Mouse (Mus musculus): ENCODE data around the gene Gm10061. TPM values are rescaled to one million over a fixed set of nuclear protein-coding genes. Genes with fewer than 3 reads are reported as not detected.
"Not testable (repeated sequence)": the region's sequence is repeated elsewhere in the genome, so short reads cannot be mapped to it uniquely, and the experiment has no call there.

Gene Gm10061
- polyA plus RNA-seq (2014; fragmentation: Nextera tagmentation; extraction: Ambion mirVana) = not detected in 2 replicates

DNA sequence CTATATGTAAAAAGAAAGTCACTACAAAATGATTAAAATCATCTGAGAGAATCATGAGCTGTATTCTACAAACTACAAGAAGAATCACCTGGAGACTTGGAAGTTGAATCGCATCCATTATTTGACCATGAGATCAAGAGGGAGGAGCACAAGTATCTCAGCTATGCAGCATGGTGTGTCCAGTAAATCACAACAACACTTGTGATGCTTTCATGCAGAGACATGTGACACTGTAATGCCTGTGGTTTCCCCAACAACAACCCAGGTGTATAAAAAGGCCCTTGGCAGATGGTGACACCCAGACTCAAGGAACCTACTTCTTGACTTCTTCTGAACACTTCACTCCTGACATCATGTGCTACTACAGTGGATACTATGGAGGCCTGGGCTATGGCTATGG lies at the start of gene Gm10061:
Gene Gm10061, plus strand, starts transcription at position 301 of the 400 bp plus-strand sequence.
- WGBS (ENCODE audit: insufficient replicate concordance) = 83% methylated on average over 1 of the region's 1 CpGs

DNA sequence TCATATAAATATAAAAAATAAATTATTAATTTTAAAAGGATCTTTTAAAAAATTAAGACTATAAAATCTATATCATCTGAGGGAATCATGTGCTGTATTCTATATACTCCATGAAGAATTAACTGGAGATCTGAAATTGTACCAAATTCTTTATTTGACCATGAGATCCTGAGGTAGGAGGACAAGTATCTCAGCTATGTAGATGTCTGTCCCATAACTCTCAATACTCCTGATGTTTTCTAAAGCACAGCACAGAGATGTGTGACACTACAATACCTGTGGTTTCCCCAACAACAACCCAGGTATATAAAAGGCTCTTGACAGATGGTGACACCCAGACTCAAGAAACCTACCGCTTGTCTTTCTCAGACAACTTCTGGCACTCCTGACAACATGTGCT lies 10.3 kb upstream of the Gm10061 start, which contains the start of gene Gm6358:
Gene Gm6358, plus strand, starts transcription at position 301 of the 400 bp plus-strand sequence.
- no peak for ATAC-seq (replicated peaks; ENCODE audit: insufficient number of reproducible peaks, low FRiP score, low TSS enrichment)
- H3K4me1 ChIP-seq (ENCODE audit: control insufficient read depth, insufficient read depth, low read length) = no peaks in the 10 kb centered on the region
- H3K9me3 ChIP-seq (replicated peaks; ENCODE audit: control insufficient read depth, low read length) = no peaks in the 10 kb centered on the region
- H3K36me3 ChIP-seq (ENCODE audit: control insufficient read depth, insufficient read depth, low read length) = no peaks in the 10 kb centered on the region
- 92% methylated on average over 1 of the region's 1 CpGs for WGBS (ENCODE audit: insufficient replicate concordance)
- no peak within 1 kb of the TSS for H3K27ac ChIP-seq (ENCODE audit: low read depth, low read length)
- H3K9ac ChIP-seq (ENCODE audit: low read depth, low read length) = no peak within 1 kb of the TSS
- H3K27me3 ChIP-seq (ENCODE audit: control insufficient read depth, insufficient read depth, low read length) = no peaks in the 10 kb centered on the region
- no peak within 1 kb of the TSS for H3K4me2 ChIP-seq
- no peak within 1 kb of the TSS for H3K4me3 ChIP-seq (ENCODE audit: low read depth, low read length)

More for the DNA sequence above, at the start of gene Gm10061:
- Histone ChIP-seq H3K27me3 (ENCODE audit: control insufficient read depth, insufficient read depth, low read length) (no peaks in the 10 kb centered on the region), H3K4me3 (ENCODE audit: low read depth, low read length) (no peak within 1 kb of the TSS), H3K27ac (ENCODE audit: low read depth, low read length) (no peak within 1 kb of the TSS), H3K4me1 (ENCODE audit: control insufficient read depth, insufficient read depth, low read length) (no peaks in the 10 kb centered on the region), H3K9me3 (replicated peaks; ENCODE audit: control insufficient read depth, low read length) (peaks cover 3% of the 10 kb centered on the region; the same call in 1 of the 2 replicates), H3K4me2 (no peak within 1 kb of the TSS), H3K9ac (ENCODE audit: low read depth, low read length) (no peak within 1 kb of the TSS), H3K36me3 (ENCODE audit: control insufficient read depth, insufficient read depth, low read length) (no peaks in the 10 kb centered on the region)
- no peak for ATAC-seq (replicated peaks; ENCODE audit: insufficient number of reproducible peaks, low FRiP score, low TSS enrichment)

DNA sequence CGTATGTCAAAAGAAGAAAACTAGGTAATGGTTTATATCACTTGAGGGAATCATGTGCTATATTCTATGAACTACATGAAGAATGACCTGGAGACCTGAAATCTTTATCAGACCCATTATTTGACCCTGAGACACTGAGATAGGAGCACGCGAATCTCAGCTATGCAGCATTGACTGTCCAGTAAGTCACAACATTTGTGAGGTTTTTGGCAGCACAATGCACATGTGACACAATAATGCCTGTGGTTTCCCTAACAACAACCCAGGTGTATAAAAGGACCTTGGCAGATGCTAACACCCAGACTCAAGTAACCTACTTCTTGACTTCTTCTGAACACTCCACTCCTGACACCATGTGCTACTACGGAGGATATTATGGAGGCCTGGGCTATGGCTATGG lies 6.8 kb downstream of the Gm10061 start, which contains the start of gene Gm9789:
Gene Gm9789, plus strand, starts transcription at position 301 of the 400 bp plus-strand sequence.
- 69% methylated on average over 4 of the region's 4 CpGs for whole genome bisulfite sequencing (ENCODE audit: insufficient replicate concordance)
- no peak for ATAC-seq (replicated peaks; ENCODE audit: insufficient number of reproducible peaks, low FRiP score, low TSS enrichment)
- H3K4me3 ChIP-seq (ENCODE audit: low read depth, low read length) = no peak within 1 kb of the TSS
- no peaks in the 10 kb centered on the region for H3K27me3 ChIP-seq (ENCODE audit: control insufficient read depth, insufficient read depth, low read length)
- H3K4me2 ChIP-seq = no peak within 1 kb of the TSS
- peaks cover 3% of the 10 kb centered on the region; the same call in 1 of the 2 replicates for H3K9me3 ChIP-seq (replicated peaks; ENCODE audit: control insufficient read depth, low read length)
- no peaks in the 10 kb centered on the region for H3K36me3 ChIP-seq (ENCODE audit: control insufficient read depth, insufficient read depth, low read length)
- no peaks in the 10 kb centered on the region for H3K4me1 ChIP-seq (ENCODE audit: control insufficient read depth, insufficient read depth, low read length)
- H3K9ac ChIP-seq (ENCODE audit: low read depth, low read length) = no peak within 1 kb of the TSS
- H3K27ac ChIP-seq (ENCODE audit: low read depth, low read length) = no peak within 1 kb of the TSS

DNA sequence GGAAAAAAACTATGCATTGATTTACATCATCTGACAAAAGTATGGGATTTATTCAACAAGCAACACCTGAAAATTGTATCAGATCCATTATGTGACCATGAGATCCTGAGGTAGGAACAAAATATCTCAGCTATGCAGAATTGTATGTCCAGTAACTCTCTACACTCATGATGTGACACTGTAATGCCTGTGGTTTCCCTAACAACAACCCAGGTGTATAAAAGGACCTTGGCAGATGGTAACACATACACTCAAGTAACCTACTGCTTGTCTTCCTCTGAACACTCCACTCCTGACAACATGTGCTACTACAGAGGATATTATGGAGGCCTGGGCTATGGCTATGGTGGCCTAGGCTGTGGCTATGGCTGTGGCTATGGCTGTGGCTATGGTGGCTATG lies 18.3 kb downstream of the Gm10061 start, which contains the start of gene Gm7735:
Gene Gm7735, plus strand, starts transcription at position 301 of the 400 bp plus-strand sequence.
- not testable (repeated sequence) for H3K36me3 ChIP-seq (ENCODE audit: control insufficient read depth, insufficient read depth, low read length); H3K4me2 ChIP-seq; H3K27me3 ChIP-seq (ENCODE audit: control insufficient read depth, insufficient read depth, low read length); H3K27ac ChIP-seq (ENCODE audit: low read depth, low read length); H3K4me1 ChIP-seq (ENCODE audit: control insufficient read depth, insufficient read depth, low read length); ATAC-seq (replicated peaks; ENCODE audit: insufficient number of reproducible peaks, low FRiP score, low TSS enrichment); H3K9ac ChIP-seq (ENCODE audit: low read depth, low read length); H3K9me3 ChIP-seq (replicated peaks; ENCODE audit: control insufficient read depth, low read length); H3K4me3 ChIP-seq (ENCODE audit: low read depth, low read length)

DNA sequence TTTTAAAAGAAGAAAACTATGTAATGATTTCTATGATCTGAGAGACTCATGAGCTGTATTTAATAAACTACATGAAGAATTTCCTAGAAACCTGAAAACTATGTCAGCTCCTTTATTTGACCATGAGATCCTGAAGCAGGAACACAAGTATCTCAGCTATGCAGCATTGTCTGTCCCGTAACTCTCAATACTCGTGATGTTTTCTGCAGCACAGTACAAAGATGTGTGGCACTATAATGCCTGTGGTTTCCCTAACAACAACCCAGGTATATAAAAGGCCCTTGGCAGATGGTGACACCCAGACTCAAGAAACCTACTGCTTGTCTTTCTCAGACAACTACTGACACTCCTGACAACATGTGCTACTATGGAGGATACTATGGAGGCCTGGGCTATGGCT lies 23.5 kb downstream of the Gm10061 start, which contains the start of gene 1110057P08Rik:
Gene 1110057P08Rik, plus strand, starts transcription at position 301 of the 400 bp plus-strand sequence.
- Histone ChIP-seq H3K36me3 (ENCODE audit: control insufficient read depth, insufficient read depth, low read length) (no peaks in the 10 kb centered on the region), H3K9ac (ENCODE audit: low read depth, low read length) (no peak within 1 kb of the TSS), H3K27me3 (ENCODE audit: control insufficient read depth, insufficient read depth, low read length) (no peaks in the 10 kb centered on the region), H3K27ac (ENCODE audit: low read depth, low read length) (no peak within 1 kb of the TSS), H3K4me3 (ENCODE audit: low read depth, low read length) (no peak within 1 kb of the TSS), H3K4me1 (ENCODE audit: control insufficient read depth, insufficient read depth, low read length) (no peaks in the 10 kb centered on the region), H3K9me3 (replicated peaks; ENCODE audit: control insufficient read depth, low read length) (no peaks in the 10 kb centered on the region), H3K4me2 (no peak within 1 kb of the TSS)
- ATAC-seq (replicated peaks; ENCODE audit: insufficient number of reproducible peaks, low FRiP score, low TSS enrichment) = no peak
- 79% methylated on average over 2 of the region's 2 CpGs for WGBS (ENCODE audit: insufficient replicate concordance)

DNA sequence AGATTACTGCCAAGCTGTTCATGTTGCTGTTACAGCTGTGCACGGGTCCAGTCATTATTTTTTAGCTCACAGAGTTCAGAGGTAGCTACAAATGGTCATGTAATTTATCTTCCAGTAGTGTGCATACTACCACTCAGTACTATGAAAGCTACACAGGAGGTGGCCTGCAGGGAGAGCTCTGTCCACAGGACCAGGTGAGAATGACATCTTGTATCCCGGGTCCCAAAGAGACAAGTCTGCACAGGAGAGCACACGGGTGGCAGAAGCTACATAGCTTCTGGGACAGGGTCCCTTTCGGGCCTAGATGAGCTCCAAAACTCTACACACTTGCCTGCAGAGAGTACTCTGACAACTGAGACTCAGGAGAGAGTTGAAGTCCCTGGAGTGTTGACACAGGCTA lies 37.7 kb downstream of the Gm10061 start:
- no peak for ATAC-seq (replicated peaks; ENCODE audit: insufficient number of reproducible peaks, low FRiP score, low TSS enrichment)

More for the DNA sequence above, 37.7 kb downstream of the Gm10061 start:
- Histone ChIP-seq H3K27ac (ENCODE audit: low read depth, low read length) (no peak overlapping the region), H3K4me2 (no peak overlapping the region), H3K4me3 (ENCODE audit: low read depth, low read length) (no peak overlapping the region), H3K9me3 (replicated peaks; ENCODE audit: control insufficient read depth, low read length) (no peaks in the 10 kb centered on the region), H3K36me3 (ENCODE audit: control insufficient read depth, insufficient read depth, low read length) (no peaks in the 10 kb centered on the region), H3K4me1 (ENCODE audit: control insufficient read depth, insufficient read depth, low read length) (no peaks in the 10 kb centered on the region), H3K27me3 (ENCODE audit: control insufficient read depth, insufficient read depth, low read length) (no peaks in the 10 kb centered on the region), H3K9ac (ENCODE audit: low read depth, low read length) (no peak overlapping the region)
- 75% methylated on average over 4 of the region's 4 CpGs for WGBS (ENCODE audit: insufficient replicate concordance)

Other genes with a start within 250 kb of the Gm10061 start
- gene Krtap19-9b, start 218.8 kb upstream of the Gm10061 start, polyA plus RNA-seq (2014; fragmentation: Nextera tagmentation; extraction: Ambion mirVana) = not detected in 2 replicates
- not detected in 2 replicates for gene Krtap16-3, start 188.2 kb upstream of the Gm10061 start, polyA plus RNA-seq (2014; fragmentation: Nextera tagmentation; extraction: Ambion mirVana)
- gene Krtap22-2, start 140.3 kb upstream of the Gm10061 start, polyA plus RNA-seq (2014; fragmentation: Nextera tagmentation; extraction: Ambion mirVana) = not detected in 2 replicates
- gene Gm10229, start 135.8 kb upstream of the Gm10061 start, polyA plus RNA-seq (2014; fragmentation: Nextera tagmentation; extraction: Ambion mirVana) = not detected in 2 replicates
- gene Krtap6-1, start 119.4 kb upstream of the Gm10061 start, polyA plus RNA-seq (2014; fragmentation: Nextera tagmentation; extraction: Ambion mirVana) = not detected in 2 replicates
- gene Gm10228, start 109.6 kb upstream of the Gm10061 start, polyA plus RNA-seq (2014; fragmentation: Nextera tagmentation; extraction: Ambion mirVana) = not detected in 2 replicates
- gene Krtap6-5, start 103.2 kb upstream of the Gm10061 start, polyA plus RNA-seq (2014; fragmentation: Nextera tagmentation; extraction: Ambion mirVana) = not detected in 2 replicates
- not detected in 2 replicates for gene 1110025L11Rik, start 87.1 kb upstream of the Gm10061 start, polyA plus RNA-seq (2014; fragmentation: Nextera tagmentation; extraction: Ambion mirVana)
- not detected in 2 replicates for gene Krtap6-3, start 67.1 kb upstream of the Gm10061 start, polyA plus RNA-seq (2014; fragmentation: Nextera tagmentation; extraction: Ambion mirVana)
- gene Gm6358, start 10.2 kb upstream of the Gm10061 start, polyA plus RNA-seq (2014; fragmentation: Nextera tagmentation; extraction: Ambion mirVana) = not detected in 2 replicates
- gene Gm9789, start 6.9 kb downstream of the Gm10061 start, polyA plus RNA-seq (2014; fragmentation: Nextera tagmentation; extraction: Ambion mirVana) = not detected in 2 replicates
- not detected in 2 replicates for gene Gm7735, start 18.4 kb downstream of the Gm10061 start, polyA plus RNA-seq (2014; fragmentation: Nextera tagmentation; extraction: Ambion mirVana)
- gene 1110057P08Rik, start 23.6 kb downstream of the Gm10061 start, polyA plus RNA-seq (2014; fragmentation: Nextera tagmentation; extraction: Ambion mirVana) = not detected in 2 replicates
- gene Krtap20-2, start 54.8 kb downstream of the Gm10061 start, polyA plus RNA-seq (2014; fragmentation: Nextera tagmentation; extraction: Ambion mirVana) = not detected in 2 replicates